Mouse (Mus musculus) erythroblast, embryonic 14.5 days (primary cell): ENCODE data around the gene Prss40. TPM values are rescaled to one million over a fixed set of nuclear protein-coding genes. Genes with fewer than 3 reads are reported as not detected.
"Not testable (repeated sequence)": the region's sequence is repeated elsewhere in the genome, so short reads cannot be mapped to it uniquely, and the experiment has no call there.

Experiments used
- H3K27me3 ChIP-seq: 2 replicates; pipeline ENCODE4 v1.6.1; 2012; ENCODE audit warnings: inconsistent platforms; ENCODE audit not compliant: control insufficient read depth
- H3K36me3 ChIP-seq: 2 replicates; pipeline ENCODE4 v1.6.1; 2012; ENCODE audit warnings: mild to moderate bottlenecking, inconsistent platforms; ENCODE audit not compliant: control insufficient read depth
- H3K4me1 ChIP-seq: 2 replicates; pipeline ENCODE4 v1.6.1; 2012; ENCODE audit warnings: inconsistent platforms; ENCODE audit not compliant: control insufficient read depth
- H3K4me3 ChIP-seq: replicated peaks from 2 replicates; pipeline ENCODE3; 2012; ENCODE audit warnings: moderate library complexity, mild to moderate bottlenecking, inconsistent platforms
- H3K9me3 ChIP-seq: 2 replicates; pipeline ENCODE4 v1.6.1; 2012; ENCODE audit warnings: low read length, inconsistent platforms, mixed read lengths; ENCODE audit not compliant: control insufficient read depth
- GATA1 ChIP-seq: IDR thresholded peaks from 2 replicates; pipeline ENCODE4 v1.6.1; 2012; ENCODE audit warnings: low read length, inconsistent platforms, mixed read lengths
- TAL1 ChIP-seq: IDR thresholded peaks from 3 replicates; pipeline ENCODE4 v1.6.1; 2012; ENCODE audit warnings: low read length, inconsistent platforms, mixed read lengths
- polyA plus RNA-seq: library from polyadenylated mRNA; stranded (reverse); fragments of >175 nt; gene quantifications from 2 replicates; pipeline ENCODE4 v1.2.3, GENCODE M21; 2012

The Prss40 gene
- polyA plus RNA-seq, 1 experiment = not detected

DNA sequence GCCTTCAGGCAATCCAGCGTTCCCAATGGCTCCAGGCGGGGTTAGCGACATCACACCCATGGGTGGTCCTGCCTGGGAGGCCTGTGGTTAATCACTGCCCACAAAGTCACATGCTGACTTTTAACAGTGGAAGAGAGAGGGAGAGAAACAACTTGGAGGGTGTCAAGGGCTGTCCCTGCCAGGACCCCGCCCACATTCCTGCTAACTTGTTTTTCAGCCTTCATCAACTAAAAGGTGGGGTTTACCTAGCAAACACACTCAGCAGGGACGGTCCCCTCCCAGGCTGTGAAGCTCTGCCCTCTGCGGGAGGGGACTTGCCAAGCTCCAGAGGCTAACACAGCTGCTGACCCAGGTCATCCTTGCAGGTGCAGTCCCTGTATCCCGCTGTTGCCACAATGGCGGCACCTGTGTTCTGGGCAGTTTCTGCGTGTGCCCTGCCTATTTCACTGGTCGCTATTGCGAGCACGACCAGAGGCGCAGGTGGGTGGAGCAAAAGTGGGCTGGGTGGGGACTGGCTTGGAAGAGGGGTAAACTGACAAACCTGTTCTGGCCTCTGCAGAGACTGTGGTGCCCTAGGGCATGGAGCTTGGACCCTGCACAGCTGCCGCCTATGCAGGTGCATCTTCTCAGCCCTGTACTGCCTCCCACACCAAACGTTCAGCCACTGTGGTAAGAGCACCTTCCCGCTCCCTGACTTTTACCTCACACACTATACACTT, 23.8 kb downstream of the Prss40 start:
- H3K27me3 ChIP-seq = peaks cover 28% of the 10 kb centered on the region
- H3K4me1 ChIP-seq = no peaks in the 10 kb centered on the region
- no peak overlapping the region for H3K4me3 ChIP-seq
- no peaks in the 10 kb centered on the region for H3K36me3 ChIP-seq
- H3K9me3 ChIP-seq = no peaks in the 10 kb centered on the region
- TF ChIP-seq GATA1 = no peak
- no peak for TF ChIP-seq TAL1

DNA sequence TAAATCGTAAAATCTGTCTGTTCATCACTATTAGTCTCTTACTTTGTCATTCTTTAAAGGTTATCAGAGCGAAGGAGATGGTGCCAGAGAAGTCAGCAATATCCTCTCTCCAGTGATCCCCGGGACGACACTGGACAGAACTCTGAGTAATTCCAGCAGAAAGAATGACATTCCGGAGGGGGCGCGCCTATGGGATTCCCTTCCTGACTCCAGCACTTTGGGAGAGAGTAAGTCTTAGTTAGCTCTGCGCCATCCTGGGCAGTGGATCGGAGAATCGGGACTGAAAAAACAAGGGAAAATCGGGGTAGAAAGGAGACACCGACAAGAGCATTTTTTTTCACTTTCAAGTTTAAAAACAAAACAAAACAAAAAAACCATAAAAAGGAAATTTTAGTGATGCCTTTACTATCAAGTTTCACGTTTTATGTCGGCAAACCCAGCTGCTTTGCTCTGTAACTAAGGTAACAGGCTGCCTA, 24.4 kb downstream of the Prss40 start:
- TF ChIP-seq TAL1 (no peak), GATA1 (no peak)
- H3K4me3 ChIP-seq = no peak overlapping the region
- H3K4me1 ChIP-seq = no peaks in the 10 kb centered on the region
- no peaks in the 10 kb centered on the region for H3K36me3 ChIP-seq
- peaks cover 28% of the 10 kb centered on the region for H3K27me3 ChIP-seq
- H3K9me3 ChIP-seq = no peaks in the 10 kb centered on the region

DNA sequence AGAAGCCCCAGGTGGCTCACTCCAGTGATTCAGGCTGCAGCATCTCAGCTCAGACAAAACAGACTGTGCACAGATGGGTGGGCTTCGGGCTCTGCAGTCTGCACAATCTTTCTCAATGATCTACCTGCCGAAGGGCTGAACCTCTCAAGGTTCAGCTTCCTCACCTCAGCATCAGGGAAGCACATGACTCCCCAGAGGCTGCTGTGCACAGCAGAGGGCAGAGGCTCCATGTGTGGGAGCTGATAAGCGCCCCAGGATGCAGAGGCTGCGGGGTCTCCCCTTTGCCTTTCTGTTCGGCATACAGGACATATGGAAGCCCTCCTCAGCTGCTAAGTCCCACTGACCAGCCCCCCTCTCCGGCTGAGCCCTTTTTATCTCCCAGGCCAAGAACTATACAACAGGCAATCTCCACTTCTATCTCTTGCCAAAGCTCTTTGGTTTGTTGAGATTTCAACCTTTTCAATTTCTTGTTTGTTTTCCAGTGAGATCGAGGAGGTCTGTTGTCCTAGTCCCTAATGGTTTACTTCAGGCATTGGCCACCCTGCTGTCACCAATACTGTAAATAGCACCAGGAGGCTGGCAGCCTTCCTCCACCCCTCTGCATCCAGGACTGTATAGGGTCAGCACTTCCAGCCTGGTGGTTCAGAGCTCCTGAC, 25.6 kb downstream of the Prss40 start, which contains the start of gene Cfc1:
TSS of gene Cfc1 (plus strand) at position 606 of the 656 bp plus-strand sequence.
- not testable (repeated sequence) for H3K4me3 ChIP-seq, H3K9me3 ChIP-seq, H3K36me3 ChIP-seq, H3K4me1 ChIP-seq
- peaks cover 28% of the 10 kb centered on the region for H3K27me3 ChIP-seq

DNA sequence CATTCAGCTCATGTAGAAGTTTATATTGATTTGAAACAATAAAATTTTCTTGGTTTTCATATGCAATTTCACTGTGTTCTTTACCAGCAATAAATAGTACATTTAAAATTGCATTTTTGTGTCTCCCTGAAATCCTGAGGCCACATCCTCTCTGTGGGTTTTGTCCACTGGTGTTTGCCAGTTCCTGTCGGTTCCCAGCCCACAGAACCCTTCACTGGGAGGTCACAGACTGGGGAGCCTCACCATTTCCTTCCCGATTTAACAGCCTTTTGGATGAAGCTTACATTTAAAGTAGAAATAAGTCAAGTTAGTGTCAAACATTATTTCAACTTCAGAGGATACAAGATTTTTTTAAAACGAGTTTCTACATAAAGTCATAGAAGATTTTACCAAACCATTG, 26.2 kb downstream of the Prss40 start:
- not testable (repeated sequence) for H3K36me3 ChIP-seq, H3K4me1 ChIP-seq, H3K9me3 ChIP-seq, H3K4me3 ChIP-seq
- peaks cover 28% of the 10 kb centered on the region for H3K27me3 ChIP-seq

DNA sequence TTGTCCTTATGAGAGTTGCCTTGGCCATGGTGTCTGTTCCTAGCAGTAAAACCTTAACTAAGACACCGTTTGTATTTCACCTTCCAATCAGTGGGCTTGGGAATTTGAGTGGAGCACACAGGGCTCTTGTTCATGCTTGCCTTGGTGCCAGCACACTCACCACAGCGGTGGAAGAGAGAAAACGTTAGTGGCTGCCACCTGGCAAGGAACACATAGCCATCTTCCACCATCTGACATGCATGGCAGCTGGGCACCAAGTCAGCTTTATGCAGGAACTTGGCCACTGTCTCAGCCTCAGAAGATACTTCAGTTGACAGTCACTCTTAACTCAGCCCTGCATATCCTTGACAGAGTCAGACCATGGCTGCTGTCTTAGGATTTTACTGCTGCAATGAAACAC, 37.1 kb downstream of the Prss40 start:
- Histone ChIP-seq H3K4me1 (no peaks in the 10 kb centered on the region), H3K36me3 (no peaks in the 10 kb centered on the region), H3K4me3 (no peak overlapping the region), H3K27me3 (no peaks in the 10 kb centered on the region), H3K9me3 (no peaks in the 10 kb centered on the region)
- TF ChIP-seq TAL1 (no peak), GATA1 (no peak)

DNA sequence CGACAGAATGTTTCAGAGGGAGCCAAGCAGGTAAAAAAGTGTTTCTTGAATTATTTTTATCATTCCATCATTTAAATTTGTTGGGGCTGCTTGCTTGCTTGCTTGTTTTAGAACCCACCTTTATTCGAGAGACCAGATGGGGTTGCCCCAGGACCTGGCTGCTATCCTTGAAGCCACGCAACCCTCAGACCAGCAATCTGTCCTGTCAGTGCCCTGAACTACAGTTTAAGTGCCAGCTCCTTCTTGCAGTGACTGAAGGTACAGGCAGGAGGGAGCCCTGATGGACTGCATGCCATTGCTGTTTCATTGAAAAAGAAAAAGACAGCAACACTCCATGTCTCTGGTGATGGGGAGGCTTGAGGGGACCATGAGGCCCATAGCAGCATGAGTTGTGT, 37.9 kb downstream of the Prss40 start:
- H3K4me3 ChIP-seq = no peak overlapping the region
- TF ChIP-seq GATA1 (no peak), TAL1 (no peak)

DNA sequence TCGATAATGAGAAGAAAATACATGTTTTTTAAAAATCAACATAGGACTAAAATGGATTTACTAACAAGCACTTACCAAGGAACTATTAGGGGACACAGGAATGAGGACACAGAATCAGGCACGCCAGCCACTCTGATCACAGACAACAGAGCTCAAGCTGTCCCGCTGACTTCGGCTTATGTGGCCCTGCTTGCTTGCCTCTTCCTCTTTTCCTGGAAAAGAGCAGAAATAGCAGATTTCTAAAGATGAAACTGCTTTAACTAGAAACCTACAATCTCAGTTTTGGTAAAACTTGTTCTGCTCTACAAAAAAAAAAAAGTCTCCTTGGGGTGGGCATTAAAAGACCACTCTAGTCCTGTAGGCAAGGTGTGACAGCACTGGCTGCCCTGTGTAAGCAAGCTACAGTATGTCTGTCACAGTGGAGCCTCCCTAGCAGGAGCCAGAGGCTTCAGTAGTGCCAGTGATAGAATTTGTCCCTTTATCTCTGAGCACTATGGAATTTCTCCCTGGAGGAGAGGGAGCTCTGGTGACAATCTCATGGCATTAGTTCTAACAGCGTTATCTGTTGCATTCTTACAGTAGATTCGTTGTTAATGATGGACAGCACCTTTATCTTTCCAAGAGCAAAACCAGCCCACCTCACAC, 38.4 kb downstream of the Prss40 start:
- no peaks in the 10 kb centered on the region for H3K36me3 ChIP-seq
- no peaks in the 10 kb centered on the region for H3K27me3 ChIP-seq
- H3K4me3 ChIP-seq = no peak overlapping the region
- H3K9me3 ChIP-seq = no peaks in the 10 kb centered on the region
- no peaks in the 10 kb centered on the region for H3K4me1 ChIP-seq
- no peak for TF ChIP-seq GATA1
- no peak for TF ChIP-seq TAL1

More for the DNA sequence above, 37.9 kb downstream of the Prss40 start:
- Histone ChIP-seq H3K36me3 (no peaks in the 10 kb centered on the region), H3K4me1 (no peaks in the 10 kb centered on the region), H3K9me3 (no peaks in the 10 kb centered on the region), H3K27me3 (no peaks in the 10 kb centered on the region)

DNA sequence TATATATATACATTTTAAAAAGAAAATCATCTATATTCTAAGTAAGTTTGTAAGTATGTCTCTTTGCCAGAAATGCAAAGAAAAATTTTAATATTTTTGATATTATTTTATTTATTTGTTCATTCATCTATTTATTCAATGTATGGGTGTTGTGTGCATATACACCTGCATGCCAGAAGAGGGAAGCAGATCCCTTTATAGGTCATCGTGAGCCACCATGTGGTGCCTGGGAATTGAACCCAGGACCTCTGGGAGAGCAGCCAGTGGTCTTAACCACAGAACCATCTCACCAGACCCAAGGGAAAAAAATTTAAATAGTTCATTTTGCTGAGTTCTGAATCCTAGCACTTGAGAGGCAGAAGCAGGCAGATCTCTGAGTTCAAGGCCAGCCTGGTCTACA, 42.5 kb downstream of the Prss40 start:
- TF ChIP-seq GATA1 (no peak), TAL1 (no peak)
- Histone ChIP-seq H3K36me3 (no peaks in the 10 kb centered on the region), H3K9me3 (peaks cover 2% of the 10 kb centered on the region), H3K27me3 (no peaks in the 10 kb centered on the region), H3K4me3 (no peak overlapping the region), H3K4me1 (no peaks in the 10 kb centered on the region)

DNA sequence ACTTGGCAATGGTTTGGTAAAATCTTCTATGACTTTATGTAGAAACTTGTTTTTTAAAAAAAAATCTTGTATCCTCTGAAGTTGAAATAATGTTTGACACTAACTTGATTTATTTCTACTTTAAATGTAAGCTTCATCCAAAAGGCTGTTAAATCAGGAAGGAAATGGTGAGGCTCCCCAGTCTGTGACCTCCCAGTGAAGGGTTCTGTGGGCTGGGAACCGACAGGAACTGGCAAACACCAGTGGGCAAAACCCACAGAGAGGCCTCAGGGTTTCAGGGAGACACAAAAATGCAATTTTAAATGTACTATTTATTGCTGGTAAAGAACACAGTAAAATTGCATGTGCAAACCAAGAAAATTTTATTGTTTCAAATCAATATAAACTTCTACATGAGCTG, 42.9 kb downstream of the Prss40 start:
- H3K9me3 ChIP-seq, H3K4me1 ChIP-seq: not testable (repeated sequence)

DNA sequence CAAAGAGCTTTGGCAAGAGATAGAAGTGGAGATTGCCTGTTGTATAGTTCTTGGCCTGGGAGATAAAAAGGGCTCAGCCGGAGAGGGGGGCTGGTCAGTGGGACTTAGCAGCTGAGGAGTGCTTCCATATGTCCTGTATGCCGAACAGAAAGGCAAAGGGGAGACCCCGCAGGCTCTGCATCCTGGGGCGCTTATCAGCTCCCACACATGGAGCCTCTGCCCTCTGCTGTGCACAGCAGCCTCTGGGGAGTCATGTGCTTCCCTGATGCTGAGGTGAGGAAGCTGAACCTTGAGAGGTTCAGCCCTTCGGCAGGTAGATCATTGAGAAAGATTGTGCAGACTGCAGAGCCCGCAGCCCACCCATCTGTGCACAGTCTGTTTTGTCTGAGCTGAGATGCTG, 43.4 kb downstream of the Prss40 start:
- H3K27me3 ChIP-seq, H3K4me3 ChIP-seq, H3K36me3 ChIP-seq, H3K9me3 ChIP-seq, H3K4me1 ChIP-seq: not testable (repeated sequence)

More for the DNA sequence above, 42.9 kb downstream of the Prss40 start:
- not testable (repeated sequence) for H3K27me3 ChIP-seq, H3K36me3 ChIP-seq, H3K4me3 ChIP-seq
